Mouse (Mus musculus): ENCODE results near the gene Pdcd7. TPM values are rescaled to one million over a fixed set of nuclear protein-coding genes. Genes with fewer than 3 reads are reported as not detected.

Pdcd7 gene
- polyA plus RNA-seq, 1 experiment from 2014 or later: 13.0 TPM

- Histone ChIP-seq H3K4me1 (replicated peaks; ENCODE audit: control insufficient read depth, insufficient read depth, low read length) (peaks cover 8% of the 10 kb centered on the region; the same call in 1 of the 2 replicates), H3K4me3 (ENCODE audit: low read depth, low read length) (peak overlapping the region; percentile 99), H3K27ac (ENCODE audit: low read depth, low read length) (peak overlapping the region; percentile 93), H3K27me3 (ENCODE audit: control insufficient read depth, insufficient read depth, low read length) (no peaks in the 10 kb centered on the region), H3K4me2 (replicated peaks; ENCODE audit: low read depth, low read length) (peak overlapping the region; percentile 95), H3K36me3 (ENCODE audit: control insufficient read depth, insufficient read depth, low read length) (no peaks in the 10 kb centered on the region), H3K9ac (ENCODE audit: low read depth, low read length) (peak overlapping the region; percentile 98), H3K9me3 (ENCODE audit: control insufficient read depth, low read length) (no peaks in the 10 kb centered on the region)
- under 1% methylated on average over 71 of the region's 77 CpGs for whole genome bisulfite sequencing
- DNase-seq (ENCODE audit: low spot score): peak; percentile 62
- ATAC-seq (ENCODE audit: low FRiP score): peak; percentile 64
Observed at GRCm38 (mm10) chr9:65346476-65347111, 690 bp downstream of the Pdcd7 start.

- H3K36me3 ChIP-seq (ENCODE audit: control insufficient read depth, insufficient read depth, low read length): no peaks in the 10 kb centered on the region
- WGBS: 51% methylated on average over 8 of the region's 8 CpGs
- no peaks in the 10 kb centered on the region for H3K9me3 ChIP-seq (ENCODE audit: control insufficient read depth, low read length)
- DNase-seq (ENCODE audit: low spot score) (no peak), ATAC-seq (ENCODE audit: low FRiP score) (no peak)
- H3K4me1 ChIP-seq (replicated peaks; ENCODE audit: control insufficient read depth, insufficient read depth, low read length): peaks cover 8% of the 10 kb centered on the region; the same call in 1 of the 2 replicates
- no peak overlapping the region for H3K27ac ChIP-seq (ENCODE audit: low read depth, low read length)
- no peaks in the 10 kb centered on the region for H3K27me3 ChIP-seq (ENCODE audit: control insufficient read depth, insufficient read depth, low read length)
- peak overlapping the region; percentile 99 for H3K4me3 ChIP-seq (ENCODE audit: low read depth, low read length)
- peak overlapping the region; percentile 95 for H3K4me2 ChIP-seq (replicated peaks; ENCODE audit: low read depth, low read length)
- H3K9ac ChIP-seq (ENCODE audit: low read depth, low read length): peak overlapping the region; percentile 98
Observed at GRCm38 (mm10) chr9:65347112-65347850, 1.4 kb downstream of the Pdcd7 start.

DNA sequence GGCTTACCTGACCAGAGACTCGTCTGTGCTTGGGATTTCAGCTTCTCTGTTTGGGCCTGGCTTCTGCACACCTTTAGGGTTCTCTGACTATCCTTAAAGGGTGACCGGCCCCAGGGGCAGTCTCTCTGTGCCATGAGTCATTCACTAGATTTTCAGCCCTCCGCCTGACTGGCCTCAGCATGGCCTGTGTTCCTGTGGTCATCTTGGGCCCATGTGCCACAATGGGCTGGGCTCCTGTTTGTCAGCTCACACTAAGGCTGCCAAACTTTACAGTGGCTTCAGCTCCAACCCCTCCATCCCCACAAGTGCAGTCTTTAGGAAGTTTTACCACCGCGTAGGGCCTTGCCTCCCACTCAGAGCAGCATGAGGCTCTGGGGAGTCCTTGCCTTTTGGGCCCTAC lies 7.3 kb downstream of the Pdcd7 start:
- H3K4me1 ChIP-seq (replicated peaks; ENCODE audit: control insufficient read depth, insufficient read depth, low read length): no peaks in the 10 kb centered on the region
- WGBS: 87% methylated on average over 5 of the region's 5 CpGs
- H3K9me3 ChIP-seq (ENCODE audit: control insufficient read depth, low read length): no peaks in the 10 kb centered on the region
- no peak for ATAC-seq (ENCODE audit: low FRiP score)
- H3K27me3 ChIP-seq (ENCODE audit: control insufficient read depth, insufficient read depth, low read length): no peaks in the 10 kb centered on the region
- H3K9ac ChIP-seq (ENCODE audit: low read depth, low read length): no peak overlapping the region
- no peak overlapping the region for H3K27ac ChIP-seq (ENCODE audit: low read depth, low read length)
- H3K4me3 ChIP-seq (ENCODE audit: low read depth, low read length): no peak overlapping the region
- no peak overlapping the region for H3K4me2 ChIP-seq (replicated peaks; ENCODE audit: low read depth, low read length)
- 0 out of 2 replicates have a peak, but pooled peaks cover 3% of the 10 kb centered on the region for H3K36me3 ChIP-seq (ENCODE audit: control insufficient read depth, insufficient read depth, low read length)
- DNase-seq (ENCODE audit: low spot score): no peak

DNA sequence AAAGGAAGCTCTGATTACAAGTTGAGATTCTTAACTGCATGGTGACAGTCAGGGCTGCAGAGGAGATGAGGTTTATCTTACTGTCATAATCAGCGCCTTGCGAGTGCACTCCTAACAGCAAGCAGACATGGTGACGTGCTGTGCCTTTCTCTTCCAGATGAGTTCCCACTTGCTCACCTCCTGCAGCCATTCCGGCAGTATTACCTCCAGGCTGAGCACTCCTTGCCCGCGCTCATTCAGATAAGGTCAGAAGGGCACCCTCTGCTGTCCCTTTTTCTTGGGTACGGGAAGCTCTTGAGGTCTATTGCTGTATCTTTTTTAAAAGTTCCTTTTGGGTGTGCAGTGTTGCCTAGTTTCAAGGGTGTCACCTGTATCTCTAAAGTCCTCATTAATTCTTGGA lies 10.7 kb downstream of the Pdcd7 start:
- 86% methylated on average over 7 of the region's 7 CpGs for WGBS
- Histone ChIP-seq H3K9me3 (ENCODE audit: control insufficient read depth, low read length) (no peaks in the 10 kb centered on the region), H3K4me1 (replicated peaks; ENCODE audit: control insufficient read depth, insufficient read depth, low read length) (no peaks in the 10 kb centered on the region), H3K36me3 (ENCODE audit: control insufficient read depth, insufficient read depth, low read length) (peaks cover 8% of the 10 kb centered on the region; the same call in 1 of the 2 replicates), H3K27me3 (ENCODE audit: control insufficient read depth, insufficient read depth, low read length) (no peaks in the 10 kb centered on the region), H3K4me2 (replicated peaks; ENCODE audit: low read depth, low read length) (no peak overlapping the region), H3K9ac (ENCODE audit: low read depth, low read length) (no peak overlapping the region), H3K4me3 (ENCODE audit: low read depth, low read length) (no peak overlapping the region), H3K27ac (ENCODE audit: low read depth, low read length) (no peak overlapping the region)
- no peak for ATAC-seq (ENCODE audit: low FRiP score)
- no peak for DNase-seq (ENCODE audit: low spot score)

DNA sequence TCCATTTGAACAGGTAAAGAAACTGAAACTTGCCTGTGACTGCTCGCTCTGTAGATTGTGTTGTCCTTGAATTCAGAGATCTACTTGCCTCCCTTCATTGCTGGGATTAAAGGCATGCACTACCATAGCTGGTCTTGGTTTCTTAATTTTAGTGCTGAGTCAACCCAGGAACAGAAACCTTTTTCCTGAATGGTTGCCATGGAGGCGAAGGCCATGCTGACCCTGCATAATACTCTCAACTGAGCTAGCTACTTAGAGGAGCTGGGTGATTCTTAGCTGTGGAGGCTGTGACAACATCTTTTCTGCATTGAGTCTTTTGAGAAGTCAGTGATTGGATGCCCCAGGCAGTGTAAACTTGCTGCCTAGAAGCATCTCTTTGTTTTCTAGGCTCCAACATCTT lies 11.1 kb downstream of the Pdcd7 start:
- H3K36me3 ChIP-seq (ENCODE audit: control insufficient read depth, insufficient read depth, low read length): peaks cover 8% of the 10 kb centered on the region; the same call in 1 of the 2 replicates
- H3K4me2 ChIP-seq (replicated peaks; ENCODE audit: low read depth, low read length): no peak overlapping the region
- no peak overlapping the region for H3K9ac ChIP-seq (ENCODE audit: low read depth, low read length)
- no peaks in the 10 kb centered on the region for H3K27me3 ChIP-seq (ENCODE audit: control insufficient read depth, insufficient read depth, low read length)
- no peak overlapping the region for H3K4me3 ChIP-seq (ENCODE audit: low read depth, low read length)
- DNase-seq (ENCODE audit: low spot score) (no peak), ATAC-seq (ENCODE audit: low FRiP score) (no peak)
- no peaks in the 10 kb centered on the region for H3K9me3 ChIP-seq (ENCODE audit: control insufficient read depth, low read length)
- WGBS: 95% methylated on average over 2 of the region's 2 CpGs
- H3K27ac ChIP-seq (ENCODE audit: low read depth, low read length): no peak overlapping the region
- no peaks in the 10 kb centered on the region for H3K4me1 ChIP-seq (replicated peaks; ENCODE audit: control insufficient read depth, insufficient read depth, low read length)

GRCm38 (mm10) chr9:65358956-65359480 lies 13.1 kb downstream of the Pdcd7 start:
- no peak overlapping the region for H3K27ac ChIP-seq (ENCODE audit: low read depth, low read length)
- no peaks in the 10 kb centered on the region for H3K9me3 ChIP-seq (ENCODE audit: control insufficient read depth, low read length)
- 93% methylated on average over 1 of the region's 1 CpGs for WGBS
- H3K4me2 ChIP-seq (replicated peaks; ENCODE audit: low read depth, low read length): no peak overlapping the region
- DNase-seq (ENCODE audit: low spot score) (no peak), ATAC-seq (ENCODE audit: low FRiP score) (no peak)
- H3K27me3 ChIP-seq (ENCODE audit: control insufficient read depth, insufficient read depth, low read length): no peaks in the 10 kb centered on the region
- no peak overlapping the region for H3K4me3 ChIP-seq (ENCODE audit: low read depth, low read length)
- peaks cover 8% of the 10 kb centered on the region; the same call in 1 of the 2 replicates for H3K36me3 ChIP-seq (ENCODE audit: control insufficient read depth, insufficient read depth, low read length)
- H3K4me1 ChIP-seq (replicated peaks; ENCODE audit: control insufficient read depth, insufficient read depth, low read length): no peaks in the 10 kb centered on the region
- no peak overlapping the region for H3K9ac ChIP-seq (ENCODE audit: low read depth, low read length)

- ATAC-seq (ENCODE audit: low FRiP score) (no peak), DNase-seq (ENCODE audit: low spot score) (no peak)
- no peak within 1 kb of the TSS for H3K9ac ChIP-seq (ENCODE audit: low read depth, low read length)
- no peaks in the 10 kb centered on the region for H3K9me3 ChIP-seq (ENCODE audit: control insufficient read depth, low read length)
- no peaks in the 10 kb centered on the region for H3K27me3 ChIP-seq (ENCODE audit: control insufficient read depth, insufficient read depth, low read length)
- H3K27ac ChIP-seq (ENCODE audit: low read depth, low read length): no peak within 1 kb of the TSS
- peaks cover 8% of the 10 kb centered on the region; the same call in 1 of the 2 replicates for H3K36me3 ChIP-seq (ENCODE audit: control insufficient read depth, insufficient read depth, low read length)
- no peak within 1 kb of the TSS for H3K4me2 ChIP-seq (replicated peaks; ENCODE audit: low read depth, low read length)
- 91% methylated on average over 16 of the region's 16 CpGs for WGBS
- no peak within 1 kb of the TSS for H3K4me3 ChIP-seq (ENCODE audit: low read depth, low read length)
- H3K4me1 ChIP-seq (replicated peaks; ENCODE audit: control insufficient read depth, insufficient read depth, low read length): no peaks in the 10 kb centered on the region
Observed at GRCm38 (mm10) chr9:65360641-65361448, 14.9 kb downstream of the Pdcd7 start, which contains the start of gene Ubap1l. TSS of gene Ubap1l (plus strand) at chr9:65361041.

DNA sequence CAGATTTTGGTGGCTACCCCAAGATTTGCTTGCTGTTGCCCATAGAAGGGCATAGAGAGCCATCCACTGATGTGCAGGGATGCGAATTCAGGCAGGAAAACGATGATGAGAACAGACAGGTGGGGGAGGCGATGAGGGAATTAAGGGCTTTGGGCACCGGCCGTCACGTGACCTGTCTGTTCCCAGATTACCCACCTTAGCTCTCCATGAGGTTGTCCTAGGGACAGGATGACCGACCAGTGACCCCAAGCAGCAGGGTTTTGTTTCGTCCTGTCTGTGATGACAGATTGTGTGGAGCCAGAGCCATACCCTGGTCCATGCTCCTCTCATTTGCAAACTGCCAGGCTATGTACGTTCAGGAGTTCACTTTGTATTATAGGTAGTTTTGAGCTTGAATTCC lies 17.8 kb downstream of the Pdcd7 start:
- ATAC-seq (ENCODE audit: low FRiP score): no peak
- no peak overlapping the region for H3K27ac ChIP-seq (ENCODE audit: low read depth, low read length)
- H3K4me2 ChIP-seq (replicated peaks; ENCODE audit: low read depth, low read length): no peak overlapping the region
- no peaks in the 10 kb centered on the region for H3K9me3 ChIP-seq (ENCODE audit: control insufficient read depth, low read length)
- H3K36me3 ChIP-seq (ENCODE audit: control insufficient read depth, insufficient read depth, low read length): peaks cover 2% of the 10 kb centered on the region; the same call in 1 of the 2 replicates
- DNase-seq (ENCODE audit: low spot score): no peak
- H3K4me3 ChIP-seq (ENCODE audit: low read depth, low read length): no peak overlapping the region
- 57% methylated on average over 9 of the region's 9 CpGs for WGBS
- no peaks in the 10 kb centered on the region for H3K4me1 ChIP-seq (replicated peaks; ENCODE audit: control insufficient read depth, insufficient read depth, low read length)
- no peaks in the 10 kb centered on the region for H3K27me3 ChIP-seq (ENCODE audit: control insufficient read depth, insufficient read depth, low read length)
- H3K9ac ChIP-seq (ENCODE audit: low read depth, low read length): no peak overlapping the region
